Mouse (Mus musculus) testis, postnatal 14 days (tissue): Measurements from ENCODE around the gene Mpi.

Experiments used
- DNase-seq: peaks from one replicate; pipeline ENCODE4 v3.0.0; 2021; ENCODE audit warnings: low spot score

Gene Mpi

DNA sequence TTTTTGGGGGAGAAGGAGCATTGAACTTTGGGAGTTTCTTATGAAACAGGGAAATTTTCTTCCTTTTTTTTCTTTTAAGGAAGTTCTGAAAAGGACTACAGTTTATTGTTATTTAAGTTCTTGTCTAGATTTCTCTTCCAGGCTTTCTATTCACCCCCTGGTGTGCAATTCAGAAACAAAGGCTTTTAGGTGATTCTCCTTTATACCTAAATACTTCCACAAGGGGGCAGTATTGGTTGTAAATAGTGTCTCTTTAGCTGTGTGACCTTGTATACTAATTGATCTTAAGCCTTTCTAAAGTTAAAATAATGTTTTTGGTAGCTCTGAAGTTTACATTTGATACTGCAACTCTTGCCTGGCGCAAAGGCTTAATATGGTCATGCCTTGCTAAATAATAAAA, 28.8 kb downstream of the Mpi start:
- DNase-seq = no peak

- no peak for DNase-seq
Measured at GRCm38 (mm10) chr9:57522861-57523246, 29.7 kb downstream of the Mpi start.

GRCm38 (mm10) chr9:57522114-57522860, 30.3 kb downstream of the Mpi start:
- DNase-seq = no peak

- DNase-seq = peak; percentile 93
Measured at GRCm38 (mm10) chr9:57521056-57521911, 31.3 kb downstream of the Mpi start, which contains the start of gene Cox5a. TSS of gene Cox5a (plus strand) at chr9:57521274.

GRCm38 (mm10) chr9:57520375-57521055, 32.0 kb downstream of the Mpi start:
- no peak for DNase-seq

- DNase-seq = no peak
Measured at GRCm38 (mm10) chr9:57517113-57517512, 35.5 kb downstream of the Mpi start.

GRCm38 (mm10) chr9:57510577-57510976, 42.0 kb downstream of the Mpi start:
- DNase-seq = no peak

- peak; percentile 81 for DNase-seq
Measured at GRCm38 (mm10) chr9:57505700-57506099, 46.9 kb downstream of the Mpi start.

DNA sequence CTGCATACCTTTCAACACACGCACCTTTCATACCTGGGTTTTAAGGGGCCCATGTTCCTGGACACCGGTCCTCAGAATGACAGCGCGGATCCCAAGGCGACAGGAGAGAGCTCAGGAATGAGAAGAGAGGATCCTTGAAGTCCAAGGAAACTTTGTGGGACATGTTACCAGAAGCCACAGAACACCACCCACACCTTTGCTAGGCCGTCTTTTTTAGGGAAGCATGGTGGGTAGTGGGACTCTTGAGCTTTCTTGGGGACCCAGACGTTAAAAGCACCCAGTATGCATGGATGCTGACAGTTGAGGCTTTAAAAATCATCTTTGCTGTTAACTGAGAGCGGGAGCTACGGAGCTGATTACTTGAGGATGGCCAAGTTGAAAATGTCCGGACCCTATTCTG, 47.7 kb downstream of the Mpi start:
- no peak for DNase-seq

DNA sequence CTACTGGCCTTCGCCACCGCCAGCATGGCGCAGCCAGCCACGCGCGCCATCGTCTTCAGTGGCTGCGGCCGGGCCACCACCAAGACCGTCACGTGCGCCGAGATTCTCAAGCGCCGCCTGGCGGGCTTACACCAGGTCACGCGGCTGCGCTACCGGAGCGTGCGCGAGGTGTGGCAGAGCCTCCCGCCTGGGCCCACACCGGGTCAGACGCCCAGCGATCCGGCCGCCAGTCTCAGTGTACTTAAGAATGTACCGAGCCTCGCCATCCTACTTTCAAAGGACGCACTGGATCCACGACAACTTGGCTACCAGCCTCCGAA, 48.2 kb downstream of the Mpi start:
- peak; percentile 62 for DNase-seq

DNA sequence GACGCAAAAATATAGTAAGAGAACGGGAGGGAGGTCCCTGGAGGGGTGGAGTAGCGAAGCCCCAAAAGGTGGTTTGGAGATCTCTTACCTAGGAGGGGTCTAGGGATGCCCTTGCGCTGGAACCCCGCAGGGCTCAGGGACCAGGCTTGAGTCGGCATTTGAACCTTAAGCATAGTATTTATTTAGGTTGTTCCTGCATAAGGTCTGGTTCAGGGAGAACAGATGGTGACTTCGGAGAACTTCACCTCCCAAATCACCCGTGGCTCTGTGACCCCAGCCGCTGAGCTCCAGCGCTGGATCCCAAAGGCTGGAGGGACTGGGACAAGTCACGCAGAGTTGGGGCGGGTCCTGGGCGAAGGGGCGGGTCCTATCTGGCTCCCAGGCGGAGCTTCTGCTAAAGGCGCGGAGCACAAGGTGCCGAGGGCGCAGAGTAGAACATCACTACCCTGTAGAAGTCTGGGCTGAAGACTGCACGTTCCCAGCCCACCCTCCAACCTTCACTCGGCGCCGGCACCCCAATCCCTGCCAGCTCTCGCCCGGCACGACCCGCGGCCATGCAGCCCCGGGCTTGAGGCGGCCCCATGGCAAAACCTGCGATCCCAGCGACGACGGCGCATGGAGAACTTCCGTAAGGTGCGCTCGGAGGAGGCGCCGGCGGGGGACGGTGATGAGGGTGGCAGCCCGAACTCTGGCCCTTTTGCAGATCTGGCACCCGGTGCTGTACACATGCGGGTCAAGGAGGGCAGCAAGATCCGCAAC, 48.8 kb downstream of the Mpi start, which contains the start of gene Rpp25:
Gene Rpp25, plus strand, starts transcription at position 405 of the 759 bp plus-strand sequence.
- DNase-seq = peak; percentile 54

- DNase-seq = no peak
Measured at GRCm38 (mm10) chr9:57502911-57503621, 49.5 kb downstream of the Mpi start.

DNA sequence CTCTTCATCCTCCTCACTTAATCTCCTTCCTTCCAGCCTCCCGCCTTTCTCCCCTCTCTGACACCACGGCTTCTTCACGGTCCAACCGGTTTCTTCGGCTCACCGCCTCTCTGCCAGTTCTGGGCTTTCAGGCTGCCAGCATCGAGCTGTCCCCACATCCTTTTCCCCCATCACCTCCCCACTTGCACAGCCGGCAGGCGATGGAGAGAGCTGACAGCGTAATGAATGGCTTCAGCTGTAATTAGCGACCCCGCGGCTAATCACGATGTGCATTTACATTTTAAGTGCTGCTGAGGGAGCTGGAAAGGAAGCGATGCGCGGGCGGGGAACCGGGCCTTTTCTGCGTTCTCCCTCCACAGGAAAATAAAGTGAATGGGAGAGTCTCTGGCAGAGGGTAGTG, 50.7 kb downstream of the Mpi start:
- DNase-seq = no peak

GRCm38 (mm10) chr9:57501452-57501851, 51.1 kb downstream of the Mpi start:
- DNase-seq = no peak

DNA sequence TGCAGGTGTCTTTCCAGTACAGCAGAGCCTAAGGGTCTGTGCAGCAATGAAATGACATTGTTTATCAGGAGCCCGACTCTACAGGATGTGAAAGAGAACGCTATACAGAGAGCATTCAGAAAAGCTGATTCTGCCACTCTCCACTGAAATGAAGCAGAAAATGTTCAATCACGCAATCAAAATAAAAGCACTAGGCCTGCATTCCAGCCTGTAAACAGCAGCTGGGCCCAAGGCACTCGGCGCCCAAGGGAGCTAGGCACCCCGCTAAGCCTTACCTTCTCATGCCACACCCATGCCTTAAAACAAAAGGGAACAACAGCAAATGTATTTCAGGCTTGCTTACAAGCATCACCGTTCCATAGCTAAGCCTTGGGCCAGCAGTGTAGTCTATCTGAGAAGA, 54.0 kb downstream of the Mpi start:
- no peak for DNase-seq

- DNase-seq = no peak
Measured at GRCm38 (mm10) chr9:57497236-57497635, 55.3 kb downstream of the Mpi start.

DNA sequence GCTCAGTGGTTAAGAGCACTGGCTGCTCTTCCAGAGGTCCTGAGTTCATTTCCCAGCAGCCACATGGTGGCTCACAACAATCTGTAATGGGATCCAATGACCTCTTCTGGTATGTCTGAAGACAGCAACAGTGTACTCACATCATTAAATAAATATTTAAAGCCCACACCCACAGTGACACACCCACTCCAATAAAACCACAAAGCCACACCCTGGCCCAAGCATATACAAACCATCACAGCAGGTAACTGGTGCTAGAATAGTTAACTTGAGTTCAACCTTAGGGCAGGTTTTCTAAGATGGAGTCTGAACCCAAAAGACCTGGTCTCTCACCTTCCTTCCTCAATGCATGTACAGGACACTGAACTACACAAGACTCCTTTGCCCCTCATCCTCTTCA, 57.6 kb downstream of the Mpi start:
- DNase-seq = no peak
